Mouse (Mus musculus) megakaryocyte-erythroid progenitor cell, adult 5-6 weeks (primary cell): ENCODE measurements at regions not wholly inside any gene's neighbourhood (a gene's known extent, or its start where the extent isn't known, plus 50 kb on each side); places are given as distances from the start of the nearest gene placed in this dataset.

Experiments used
- ATAC-seq: replicated peaks from 2 replicates; pipeline ENCODE4 v1.8.0; 2016; ENCODE audit warnings: mild to moderate bottlenecking, inconsistent platforms; ENCODE audit not compliant: severe bottlenecking, poor library complexity, low FRiP score, low TSS enrichment

- ATAC-seq = no peak
Measured at GRCm38 (mm10) chr1:125307223-125307622, 128.3 kb downstream of the Actr3 start.

DNA sequence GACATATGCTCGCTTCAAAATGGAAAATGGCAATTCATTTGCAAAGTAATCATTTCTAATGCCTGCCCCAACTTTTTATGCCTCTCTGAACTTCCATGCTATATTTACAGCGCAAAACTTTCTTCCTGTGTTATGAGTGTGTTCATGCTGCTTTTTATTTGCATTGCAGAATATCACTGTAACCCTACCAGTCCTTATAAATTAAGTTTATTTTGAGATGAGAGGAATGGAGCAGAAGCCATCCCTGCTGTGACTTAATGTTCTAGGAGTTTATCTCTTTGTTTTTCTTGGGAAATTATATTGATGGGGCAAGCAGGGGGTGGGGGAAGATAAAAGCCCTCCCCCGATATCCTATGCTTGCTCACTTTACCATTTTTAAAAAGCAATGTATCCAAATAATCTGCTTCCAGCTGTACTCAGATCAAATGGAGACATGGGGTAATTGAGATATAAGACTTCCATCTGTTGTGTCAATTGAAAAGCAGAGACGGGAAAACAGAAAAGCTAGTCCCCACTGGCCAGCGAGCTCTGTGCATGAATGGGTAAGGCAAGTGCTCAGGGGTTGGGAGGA, 136.9 kb downstream of the Actr3 start:
- ATAC-seq = no peak

- no peak for ATAC-seq
Measured at GRCm38 (mm10) chr1:125295646-125296045, 139.9 kb downstream of the Actr3 start.

- no peak for ATAC-seq
Measured at GRCm38 (mm10) chr1:125290320-125291021, 145.1 kb downstream of the Actr3 start.

DNA sequence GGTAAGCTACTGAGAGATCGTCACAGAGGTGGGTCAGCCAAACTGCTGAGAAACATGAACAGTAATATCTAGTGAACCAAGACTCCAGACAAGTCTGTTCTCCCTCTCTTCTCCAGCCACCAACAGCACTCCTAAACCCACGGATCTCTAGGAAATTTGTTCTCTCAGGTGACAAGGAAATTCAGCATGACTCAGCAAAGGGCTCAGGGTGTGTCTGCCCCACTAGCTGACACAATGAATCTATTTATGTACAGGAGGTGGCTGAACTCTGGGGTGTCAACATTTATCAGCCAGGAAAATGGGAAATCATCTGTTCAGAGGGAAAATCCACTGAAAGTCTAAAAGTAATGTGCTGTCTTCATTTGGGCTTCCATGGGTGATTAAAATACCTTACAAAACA, 149.2 kb downstream of the Actr3 start:
- ATAC-seq = no peak

- ATAC-seq = no peak
Measured at GRCm38 (mm10) chr1:125284693-125285092, 150.8 kb downstream of the Actr3 start.

DNA sequence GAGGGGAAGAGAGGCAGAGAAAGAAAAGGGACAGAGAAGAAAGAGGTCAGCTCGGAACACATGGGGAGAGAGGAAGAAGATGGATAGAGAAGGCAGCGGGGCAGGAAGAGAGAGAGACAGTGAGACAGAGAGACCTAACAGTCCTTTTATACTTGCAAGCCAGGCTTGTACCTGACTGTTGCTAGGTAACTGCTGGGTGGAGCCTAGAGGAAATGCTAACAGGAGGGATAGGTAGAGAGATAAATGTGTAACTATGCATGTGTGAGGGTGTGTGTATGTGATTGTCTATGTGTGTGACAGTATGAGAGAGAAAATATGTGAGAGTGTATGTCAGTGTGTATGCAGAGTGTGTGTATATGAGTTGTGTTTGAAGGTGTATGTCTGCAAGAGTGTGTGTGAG, 161.8 kb downstream of the Actr3 start:
- no peak for ATAC-seq

- ATAC-seq = no peak
Measured at GRCm38 (mm10) chr1:125263684-125264083, 171.8 kb downstream of the Actr3 start.

DNA sequence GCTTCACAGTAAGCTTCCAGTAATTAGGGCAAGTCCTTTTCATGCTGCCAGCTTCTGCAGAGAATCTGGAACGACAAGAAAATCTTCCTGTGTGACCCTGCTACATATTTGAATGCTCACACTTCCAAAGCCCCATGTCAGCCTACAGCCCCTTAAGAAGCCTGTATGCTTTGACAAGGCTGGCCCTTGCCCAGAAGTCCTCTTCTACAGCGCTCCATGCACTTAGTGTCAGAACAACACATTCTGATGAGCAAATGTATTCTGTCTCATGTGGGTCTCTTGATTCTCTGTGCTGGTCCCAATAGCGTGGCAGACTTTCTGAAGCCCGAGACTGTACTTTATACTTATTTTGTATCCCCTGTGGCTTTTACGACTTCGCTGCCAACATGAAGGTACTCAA, 172.5 kb downstream of the Actr3 start:
- no peak for ATAC-seq

DNA sequence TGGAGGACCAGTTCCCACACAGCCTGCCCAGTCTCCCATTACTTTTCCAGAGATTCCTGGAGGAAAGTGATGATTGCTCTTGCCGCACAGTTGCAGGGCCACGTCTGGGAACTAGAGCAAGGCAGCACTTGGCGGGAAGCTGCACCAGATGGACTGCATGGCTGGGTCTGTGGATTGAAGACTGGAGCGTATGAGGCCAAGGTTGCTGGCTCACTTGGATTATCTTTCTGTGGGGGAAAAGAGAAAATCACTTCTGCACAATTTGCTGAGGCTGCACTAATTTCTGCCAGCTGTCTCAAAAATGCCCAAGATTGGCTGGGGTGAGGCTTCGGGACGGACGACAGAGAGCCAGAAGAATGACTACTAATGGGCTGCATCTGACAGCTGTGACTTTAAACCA, 193.2 kb downstream of the Actr3 start:
- no peak for ATAC-seq

- ATAC-seq = no peak
Measured at GRCm38 (mm10) chr1:125241717-125242116, 193.8 kb downstream of the Actr3 start.

- ATAC-seq = no peak
Measured at GRCm38 (mm10) chr1:125237595-125237988, 197.9 kb downstream of the Actr3 start.

GRCm38 (mm10) chr1:125236948-125237594, 198.5 kb downstream of the Actr3 start:
- no peak for ATAC-seq

GRCm38 (mm10) chr1:125234747-125235146, 200.8 kb downstream of the Actr3 start:
- no peak for ATAC-seq

- ATAC-seq = no peak
Measured at GRCm38 (mm10) chr1:125223370-125223769, 212.2 kb downstream of the Actr3 start.

DNA sequence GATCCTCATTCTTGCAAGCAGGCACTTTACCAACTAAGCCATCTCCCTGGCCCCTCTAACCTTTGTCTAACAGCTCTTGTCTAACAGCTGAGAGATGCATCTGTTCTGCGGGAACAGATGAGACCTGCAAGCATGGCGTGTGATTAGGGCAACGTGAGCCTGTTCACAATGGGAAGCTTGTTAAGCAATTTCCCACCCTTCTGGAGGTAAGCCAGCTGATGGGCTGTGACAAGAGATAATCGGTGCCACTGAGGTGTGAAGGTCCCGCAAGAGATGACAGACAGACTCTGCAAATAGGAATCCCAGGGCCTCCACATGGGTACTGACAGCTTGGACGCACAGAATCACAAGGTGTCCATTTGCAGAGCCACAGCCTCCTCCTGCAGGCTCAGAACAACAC, 219.3 kb downstream of the Actr3 start:
- ATAC-seq = no peak

DNA sequence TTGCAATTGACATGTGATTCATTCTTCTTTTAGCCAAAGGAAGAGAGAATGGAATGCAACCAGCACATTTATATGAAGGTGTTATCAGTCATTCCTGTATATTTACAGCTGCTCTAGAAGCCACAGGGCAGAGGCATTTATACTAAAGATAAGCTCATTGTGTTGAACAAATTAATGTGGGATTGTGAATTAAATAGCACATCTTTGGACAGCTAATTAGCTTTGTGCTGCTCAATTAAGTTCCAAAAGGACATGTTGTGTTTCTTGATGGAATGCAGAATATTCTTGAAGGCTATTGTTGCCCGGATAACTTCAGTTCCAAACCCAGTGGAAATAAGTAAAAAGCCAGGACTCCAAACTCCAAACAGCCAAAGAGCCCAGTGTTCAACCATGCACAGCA, 248.4 kb downstream of the Actr3 start:
- no peak for ATAC-seq

GRCm38 (mm10) chr1:125176124-125176937, 259.2 kb downstream of the Actr3 start:
- no peak for ATAC-seq

DNA sequence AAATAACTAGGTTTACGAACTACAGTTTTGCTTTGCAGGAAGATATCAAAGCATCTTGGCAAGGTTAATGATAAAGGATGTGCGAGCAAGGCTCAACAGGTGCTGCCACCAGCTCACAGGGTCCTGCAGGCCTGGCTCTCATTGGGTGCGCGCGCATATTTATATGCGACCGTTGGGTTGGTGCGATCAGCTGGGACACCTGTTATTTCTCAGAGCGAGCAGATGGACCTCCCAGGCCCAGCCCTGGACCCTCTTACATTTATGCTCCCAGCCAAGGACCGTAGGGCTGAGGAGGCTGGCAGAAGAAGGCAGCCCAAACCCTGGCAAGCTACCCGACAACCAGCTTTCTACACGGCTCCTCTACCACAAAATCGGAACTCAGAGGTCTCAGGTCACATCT, 260.8 kb downstream of the Actr3 start:
- ATAC-seq = no peak

DNA sequence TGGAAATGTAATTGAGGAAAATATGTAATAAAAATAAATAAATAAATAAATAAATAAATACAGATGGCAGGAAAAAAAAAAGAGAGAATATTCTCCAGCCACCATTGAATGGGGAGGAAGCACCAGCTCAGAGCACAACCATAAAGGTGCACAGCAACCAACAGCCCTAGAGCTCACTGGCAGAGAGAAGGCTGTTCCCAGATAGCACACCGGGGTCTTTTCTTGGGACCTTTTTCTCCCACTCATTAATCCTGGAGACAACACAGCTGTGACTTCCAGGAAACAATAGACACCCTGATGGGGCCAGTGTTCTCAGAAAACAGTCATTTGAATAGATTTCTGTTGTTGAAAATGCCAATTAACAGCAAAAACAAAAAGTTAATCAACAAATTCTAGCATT, 263.1 kb downstream of the Actr3 start:
- ATAC-seq = no peak
